Mouse (Mus musculus) splenic B cell, adult 2 months (primary cell): Measurements from ENCODE around the gene Mylk.
A peak's percentile ranks its signal among the peaks of the same experiment; 100 is the strongest.

Source experiments
- DNase-seq: peaks from one replicate; pipeline ENCODE4 v3.0.0-alpha.2; 2011; ENCODE audit warnings: low read depth, low spot score
- H3K27me3 ChIP-seq: 2 replicates; pipeline ENCODE4 v1.6.1; 2012; ENCODE audit warnings: mild to moderate bottlenecking, low read length, moderate library complexity, mixed read lengths; ENCODE audit not compliant: control insufficient read depth, poor library complexity, insufficient read depth, severe bottlenecking
- H3K36me3 ChIP-seq: 2 replicates; pipeline ENCODE4 v1.6.1; 2012; ENCODE audit warnings: mild to moderate bottlenecking, low read length, moderate library complexity, mixed read lengths; ENCODE audit not compliant: control insufficient read depth, poor library complexity, insufficient read depth, severe bottlenecking

Gene Mylk

GRCm38 (mm10) chr16:34975544-34975943 lies 230.5 kb downstream of the Mylk start:
- no peaks in the 10 kb centered on the region for H3K27me3 ChIP-seq
- DNase-seq: no peak
- H3K36me3 ChIP-seq: no peaks in the 10 kb centered on the region

GRCm38 (mm10) chr16:34976630-34977029 lies 231.6 kb downstream of the Mylk start:
- peak; percentile 7 for DNase-seq
- Histone ChIP-seq H3K36me3 (no peaks in the 10 kb centered on the region), H3K27me3 (no peaks in the 10 kb centered on the region)

- DNase-seq: no peak
- H3K27me3 ChIP-seq: no peaks in the 10 kb centered on the region
- H3K36me3 ChIP-seq: no peaks in the 10 kb centered on the region
Measured at GRCm38 (mm10) chr16:34978018-34978417, 233.0 kb downstream of the Mylk start.

GRCm38 (mm10) chr16:34981009-34981408 lies 236.0 kb downstream of the Mylk start:
- DNase-seq: no peak
- Histone ChIP-seq H3K36me3 (no peaks in the 10 kb centered on the region), H3K27me3 (no peaks in the 10 kb centered on the region)

- Histone ChIP-seq H3K27me3 (no peaks in the 10 kb centered on the region), H3K36me3 (no peaks in the 10 kb centered on the region)
- DNase-seq: no peak
Measured at GRCm38 (mm10) chr16:34984203-34985030, 239.4 kb downstream of the Mylk start.

- no peak for DNase-seq
- H3K36me3 ChIP-seq: no peaks in the 10 kb centered on the region
- H3K27me3 ChIP-seq: no peaks in the 10 kb centered on the region
Measured at GRCm38 (mm10) chr16:34985031-34985346, 240.0 kb downstream of the Mylk start.

GRCm38 (mm10) chr16:34986211-34986825 lies 241.3 kb downstream of the Mylk start:
- no peak for DNase-seq
- no peaks in the 10 kb centered on the region for H3K27me3 ChIP-seq
- no peaks in the 10 kb centered on the region for H3K36me3 ChIP-seq

- H3K36me3 ChIP-seq: no peaks in the 10 kb centered on the region
- no peaks in the 10 kb centered on the region for H3K27me3 ChIP-seq
- DNase-seq: no peak
Measured at GRCm38 (mm10) chr16:34991365-34991764, 246.4 kb downstream of the Mylk start.

GRCm38 (mm10) chr16:34992854-34993253 lies 247.8 kb downstream of the Mylk start:
- no peaks in the 10 kb centered on the region for H3K36me3 ChIP-seq
- DNase-seq: no peak
- no peaks in the 10 kb centered on the region for H3K27me3 ChIP-seq

- Histone ChIP-seq H3K36me3 (no peaks in the 10 kb centered on the region), H3K27me3 (no peaks in the 10 kb centered on the region)
- no peak for DNase-seq
Measured at GRCm38 (mm10) chr16:34993694-34994330, 248.8 kb downstream of the Mylk start.

GRCm38 (mm10) chr16:34994641-34995141 lies 249.7 kb downstream of the Mylk start:
- Histone ChIP-seq H3K36me3 (no peaks in the 10 kb centered on the region), H3K27me3 (no peaks in the 10 kb centered on the region)
- DNase-seq: no peak

GRCm38 (mm10) chr16:34996133-34996532 lies 251.1 kb downstream of the Mylk start:
- peak; percentile 7 for DNase-seq
- Histone ChIP-seq H3K27me3 (no peaks in the 10 kb centered on the region), H3K36me3 (no peaks in the 10 kb centered on the region)

GRCm38 (mm10) chr16:34997052-34997451 lies 252.0 kb downstream of the Mylk start:
- no peak for DNase-seq
- Histone ChIP-seq H3K36me3 (no peaks in the 10 kb centered on the region), H3K27me3 (no peaks in the 10 kb centered on the region)

GRCm38 (mm10) chr16:34997576-34997975 lies 252.6 kb downstream of the Mylk start:
- Histone ChIP-seq H3K27me3 (no peaks in the 10 kb centered on the region), H3K36me3 (no peaks in the 10 kb centered on the region)
- DNase-seq: peak; percentile 23

- H3K36me3 ChIP-seq: no peaks in the 10 kb centered on the region
- no peak for DNase-seq
Measured at GRCm38 (mm10) chr16:34999016-34999415, 254.0 kb downstream of the Mylk start.

More at GRCm38 (mm10) chr16:34999016-34999415, 254.0 kb downstream of the Mylk start:
- H3K27me3 ChIP-seq: no peaks in the 10 kb centered on the region
